Mouse (Mus musculus) skeletal muscle tissue, adult 2 months (tissue): ENCODE results near the gene Gm20388.

ENCODE experiments used
- DNase-seq: peaks from one replicate; pipeline ENCODE4 v3.0.0-alpha.2; 2012; ENCODE audit warnings: low read depth, low spot score

Gm20388 gene

GRCm38 (mm10) chr8:119915298-119915697 lies 4.7 kb downstream of the Gm20388 start:
- no peak for DNase-seq

GRCm38 (mm10) chr8:119916237-119916892 lies 5.7 kb downstream of the Gm20388 start:
- no peak for DNase-seq

GRCm38 (mm10) chr8:119917415-119917814 lies 6.8 kb downstream of the Gm20388 start:
- DNase-seq: no peak

GRCm38 (mm10) chr8:119918155-119918567 lies 7.5 kb downstream of the Gm20388 start:
- no peak for DNase-seq

- DNase-seq: no peak
Observed at GRCm38 (mm10) chr8:119923259-119923658, 12.6 kb downstream of the Gm20388 start.

GRCm38 (mm10) chr8:119925428-119925827 lies 14.8 kb downstream of the Gm20388 start:
- DNase-seq: no peak

- DNase-seq: no peak
Observed at GRCm38 (mm10) chr8:119926474-119926873, 15.8 kb downstream of the Gm20388 start.

- peak; percentile 41 for DNase-seq
Observed at GRCm38 (mm10) chr8:119927422-119928092, 16.9 kb downstream of the Gm20388 start.

- no peak for DNase-seq
Observed at GRCm38 (mm10) chr8:119931317-119931716, 20.7 kb downstream of the Gm20388 start.

GRCm38 (mm10) chr8:119933681-119934080 lies 23.0 kb downstream of the Gm20388 start:
- DNase-seq: no peak

GRCm38 (mm10) chr8:119935541-119935940 lies 24.9 kb downstream of the Gm20388 start:
- no peak for DNase-seq

- no peak for DNase-seq
Observed at GRCm38 (mm10) chr8:119938481-119938880, 27.8 kb downstream of the Gm20388 start.

GRCm38 (mm10) chr8:119939336-119939735 lies 28.7 kb downstream of the Gm20388 start:
- no peak for DNase-seq

- no peak for DNase-seq
Observed at GRCm38 (mm10) chr8:119941471-119941870, 30.8 kb downstream of the Gm20388 start.

GRCm38 (mm10) chr8:119943616-119944015 lies 33.0 kb downstream of the Gm20388 start:
- no peak for DNase-seq

- peak; percentile 72 for DNase-seq
Observed at GRCm38 (mm10) chr8:119944096-119944811, 33.6 kb downstream of the Gm20388 start.

GRCm38 (mm10) chr8:119946326-119946865 lies 35.8 kb downstream of the Gm20388 start:
- no peak for DNase-seq

GRCm38 (mm10) chr8:119947653-119948052 lies 37.0 kb downstream of the Gm20388 start:
- no peak for DNase-seq

- no peak for DNase-seq
Observed at GRCm38 (mm10) chr8:119948340-119948739, 37.7 kb downstream of the Gm20388 start.

GRCm38 (mm10) chr8:119952282-119952681 lies 41.6 kb downstream of the Gm20388 start:
- DNase-seq: no peak

GRCm38 (mm10) chr8:119952747-119953146 lies 42.1 kb downstream of the Gm20388 start:
- no peak for DNase-seq

- no peak for DNase-seq
Observed at GRCm38 (mm10) chr8:119955333-119955732, 44.7 kb downstream of the Gm20388 start.
